Mouse (Mus musculus) stomach, postnatal 0 days (tissue): Measurements from ENCODE around the gene Cdc42bpa.

Source experiments
- CTCF ChIP-seq: IDR thresholded peaks from 2 replicates; pipeline ENCODE4 v1.5.1; 2016; ENCODE audit warnings: antibody characterized with exemption, low read depth, mild to moderate bottlenecking, moderate library complexity
- EP300 ChIP-seq: optimal IDR thresholded peaks from 2 replicates; pipeline ENCODE3; 2016; ENCODE audit warnings: antibody characterized with exemption

GRCm38 (mm10) chr1:180197956-180198355 lies 237.7 kb downstream of the Cdc42bpa start:
- no peak for TF ChIP-seq EP300
- no peak for TF ChIP-seq CTCF
